ENCODE assay signal across 9 mouse cellular contexts in the genomic region with DNA sequence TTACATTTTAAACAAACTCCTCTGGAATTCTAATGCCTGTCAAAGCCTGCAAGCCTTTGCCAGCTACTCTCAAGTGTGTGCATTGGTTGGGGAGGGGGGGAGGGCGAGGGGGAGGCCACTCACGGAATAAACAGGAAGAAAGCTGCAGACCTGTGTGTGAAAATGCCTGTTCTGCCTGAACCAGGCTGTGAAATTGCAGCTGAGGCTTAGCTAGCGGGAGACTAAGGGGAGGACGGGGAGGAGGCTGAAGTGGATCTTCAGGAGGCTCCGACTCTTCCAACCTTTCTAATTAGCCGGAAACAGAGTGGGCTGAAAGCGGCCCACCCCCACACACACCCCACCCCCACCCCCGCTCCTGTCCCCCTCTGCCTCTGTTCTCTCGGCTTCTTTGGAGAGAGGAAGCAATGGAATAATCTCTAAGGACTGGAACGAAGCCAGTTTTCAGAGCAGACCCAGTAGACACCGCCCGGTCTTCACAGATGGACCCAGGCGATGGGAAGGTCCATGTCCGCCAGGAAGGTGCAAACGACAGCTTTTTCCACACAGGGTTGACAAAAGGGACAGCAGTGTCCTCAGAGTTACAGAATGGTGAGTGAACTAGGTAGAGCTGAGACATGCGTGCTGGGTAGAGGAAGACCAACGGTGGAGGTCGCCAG. TPM values are rescaled to one million over a fixed set of nuclear protein-coding genes. Genes with fewer than 3 reads are reported as not detected.
DNase-seq lines count a peak whose midpoint lies in the region; ATAC-seq lines count a peak whose summit lies in the region.
"Had no signal": no experiment of that assay in that cellular context is flagged by ENCODE, and none has a peak within 500 bp of the region (broad histone marks: within the 10 kb centered on the region; RNA-seq: fewer than 3 reads in every experiment).

No protein-coding gene starts in this region.

- no peaks in the 10 kb centered on the region for H3K9me3 ChIP-seq in heart, embryonic 11.5 days (replicated peaks; ENCODE audit: control insufficient read depth, low read length)
- no peaks in the 10 kb centered on the region for H3K9me3 ChIP-seq in midbrain, embryonic 10.5 days (replicated peaks)
- no peaks in the 10 kb centered on the region for H3K9me3 ChIP-seq in midbrain, embryonic 11.5 days (ENCODE audit: control insufficient read depth, low read length)
- no peaks in the 10 kb centered on the region for H3K9me3 ChIP-seq in limb, embryonic 13.5 days

- no peak for DNase-seq in heart, postnatal 4 days
- no peak for DNase-seq in midbrain, embryonic 10.5 days (ENCODE audit: low spot score)
- no peak for DNase-seq in midbrain, embryonic 11.5 days (ENCODE audit: low spot score, missing footprints)
- no peak for DNase-seq in spleen, postnatal 4 days (ENCODE audit: low spot score in 2 of 2)
- no peak for DNase-seq in gastrocnemius, postnatal 14 days
- DNase-seq in left cerebral cortex, adult 11 months (ENCODE audit: low spot score) = no peak

- no peaks in the 10 kb centered on the region for H3K27me3 ChIP-seq in heart, embryonic 11.5 days (ENCODE audit: control insufficient read depth, insufficient read depth, low read length)
- no peaks in the 10 kb centered on the region for H3K27me3 ChIP-seq in midbrain, embryonic 10.5 days (ENCODE audit: low read depth, poor library complexity, severe bottlenecking)
- no peaks in the 10 kb centered on the region for H3K27me3 ChIP-seq in midbrain, embryonic 11.5 days (ENCODE audit: control insufficient read depth, insufficient read depth, low read length)
- H3K27me3 ChIP-seq in limb, embryonic 13.5 days = no peaks in the 10 kb centered on the region

- H3K27ac ChIP-seq in heart, embryonic 11.5 days (ENCODE audit: low read depth, low read length) = 0 out of 2 replicates have a peak overlapping the region, but pooled peaks have one; percentile 41
- H3K27ac ChIP-seq in midbrain, embryonic 10.5 days (replicated peaks) = peak overlapping the region; percentile 46; the same call in 1 of the 2 replicates
- no peak overlapping the region for H3K27ac ChIP-seq in midbrain, embryonic 11.5 days (ENCODE audit: low read depth, low read length)
- no peak overlapping the region for H3K27ac ChIP-seq in limb, embryonic 13.5 days

- no peak overlapping the region for H3K4me3 ChIP-seq in heart, embryonic 11.5 days (ENCODE audit: low read depth, low read length)
- no peak overlapping the region for H3K4me3 ChIP-seq in midbrain, embryonic 10.5 days
- H3K4me3 ChIP-seq in midbrain, embryonic 11.5 days (ENCODE audit: low read depth, low read length) = no peak overlapping the region
- H3K4me3 ChIP-seq in limb, embryonic 13.5 days = no peak overlapping the region

- peak overlapping the region; percentile 52; the same call in 1 of the 2 replicates for H3K9ac ChIP-seq in heart, embryonic 11.5 days (ENCODE audit: low read depth, low read length)
- no peak overlapping the region for H3K9ac ChIP-seq in midbrain, embryonic 11.5 days (ENCODE audit: low read length)
- H3K9ac ChIP-seq in limb, embryonic 13.5 days = no peak overlapping the region

- intact Hi-C loops in gastrocnemius, postnatal 14 days (cut with DNase I; ENCODE audit: low total_unique reads) = no loop called here

- peak overlapping the region; percentile 51 for H3K4me2 ChIP-seq in heart, embryonic 11.5 days
- no peak overlapping the region for H3K4me2 ChIP-seq in midbrain, embryonic 11.5 days
- peak overlapping the region; percentile 34 for H3K4me2 ChIP-seq in limb, embryonic 13.5 days (replicated peaks)

- H3K36me3 ChIP-seq in heart, embryonic 11.5 days (ENCODE audit: control insufficient read depth, insufficient read depth, low read length) = no peaks in the 10 kb centered on the region
- no peaks in the 10 kb centered on the region for H3K36me3 ChIP-seq in midbrain, embryonic 10.5 days
- H3K36me3 ChIP-seq in midbrain, embryonic 11.5 days (ENCODE audit: control insufficient read depth, insufficient read depth, low read length) = no peaks in the 10 kb centered on the region
- H3K36me3 ChIP-seq in limb, embryonic 13.5 days = no peaks in the 10 kb centered on the region

- peaks cover 14% of the 10 kb centered on the region for H3K4me1 ChIP-seq in heart, embryonic 11.5 days (ENCODE audit: control insufficient read depth, insufficient read depth, low read length)
- H3K4me1 ChIP-seq in midbrain, embryonic 10.5 days = peaks cover 18% of the 10 kb centered on the region
- peaks cover 5% of the 10 kb centered on the region; the same call in 1 of the 2 replicates for H3K4me1 ChIP-seq in midbrain, embryonic 11.5 days (ENCODE audit: control insufficient read depth, insufficient read depth, low read length)
- H3K4me1 ChIP-seq in limb, embryonic 13.5 days = peaks cover 28% of the 10 kb centered on the region

- WGBS in heart, embryonic 11.5 days (ENCODE audit: insufficient replicate concordance) = 45% methylated on average over 17 of the region's 18 CpGs
- 62% methylated on average over 18 of the region's 18 CpGs for WGBS in midbrain, embryonic 10.5 days
- 55% methylated on average over 18 of the region's 18 CpGs for WGBS in midbrain, embryonic 11.5 days
- WGBS in limb, embryonic 13.5 days = 43% methylated on average over 18 of the region's 18 CpGs

- no peak for ATAC-seq in heart, embryonic 11.5 days (replicated peaks; ENCODE audit: insufficient number of reproducible peaks, low FRiP score, low TSS enrichment)
- ATAC-seq in midbrain, embryonic 11.5 days (ENCODE audit: low FRiP score) = no peak
- no peak for ATAC-seq in limb, embryonic 13.5 days (ENCODE audit: low FRiP score, low read depth)

RNA-seq across cellular contexts. Expression of gene Rcan3, which starts 17.8 kb away (rescaled TPM):
- 10.1 and 10.4 TPM in 2 replicates for polyA plus RNA-seq in heart, embryonic 11.5 days (2014; fragmentation: Nextera tagmentation; extraction: Ambion mirVana)
- 10 to 100 TPM; 18.6 to 19.6 TPM for total RNA-seq in heart, postnatal 4 days (2021)
- 9.4 and 10.3 TPM in 2 replicates for polyA plus RNA-seq in midbrain, embryonic 10.5 days (2016; fragmentation: Nextera tagmentation; extraction: Ambion mirVana)
- polyA plus RNA-seq in midbrain, embryonic 11.5 days (2014; fragmentation: Nextera tagmentation; extraction: Ambion mirVana) = 7.0 and 9.1 TPM in 2 replicates
- 13.5 and 15.6 TPM in 2 replicates for polyA plus RNA-seq in limb, embryonic 13.5 days (2015; fragmentation: Nextera tagmentation; extraction: Ambion mirVana)
- total RNA-seq in gastrocnemius, postnatal 14 days (2021) = 1 to 10 TPM; 6.1 to 6.7 TPM

RNA-seq across cellular contexts. Expression of gene Stpg1, which starts 43.1 kb away (rescaled TPM):
- 0.13 and 0.14 TPM in 2 replicates for polyA plus RNA-seq in heart, embryonic 11.5 days (2014; fragmentation: Nextera tagmentation; extraction: Ambion mirVana)
- not detected for total RNA-seq in heart, postnatal 4 days (2021)
- 0.32 and 0.42 TPM in 2 replicates for polyA plus RNA-seq in midbrain, embryonic 10.5 days (2016; fragmentation: Nextera tagmentation; extraction: Ambion mirVana)
- 0.53 and 0.73 TPM in 2 replicates for polyA plus RNA-seq in midbrain, embryonic 11.5 days (2014; fragmentation: Nextera tagmentation; extraction: Ambion mirVana)
- polyA plus RNA-seq in limb, embryonic 13.5 days (2015; fragmentation: Nextera tagmentation; extraction: Ambion mirVana) = not detected in 2 replicates
- under 1 TPM in 1 of 2 experiments, not detected in 1; 0.22 TPM for total RNA-seq in gastrocnemius, postnatal 14 days (2021)
- total RNA-seq: liver, adult 2 months had no signal
- polyA plus RNA-seq: liver, adult 2 months had no signal

RNA-seq across cellular contexts. Expression of gene Nipal3, which starts 43.4 kb away (rescaled TPM):
- 5.7 and 6.4 TPM in 2 replicates for polyA plus RNA-seq in heart, embryonic 11.5 days (2014; fragmentation: Nextera tagmentation; extraction: Ambion mirVana)
- 10 to 100 TPM; 19.3 to 19.6 TPM for total RNA-seq in heart, postnatal 4 days (2021)
- 2.1 and 2.3 TPM in 2 replicates for polyA plus RNA-seq in midbrain, embryonic 10.5 days (2016; fragmentation: Nextera tagmentation; extraction: Ambion mirVana)
- polyA plus RNA-seq in midbrain, embryonic 11.5 days (2014; fragmentation: Nextera tagmentation; extraction: Ambion mirVana) = 2.6 and 4.2 TPM in 2 replicates
- 2.8 and 3.1 TPM in 2 replicates for polyA plus RNA-seq in limb, embryonic 13.5 days (2015; fragmentation: Nextera tagmentation; extraction: Ambion mirVana)
- total RNA-seq in gastrocnemius, postnatal 14 days (2021) = 10 to 100 TPM in 1 of 2 experiments, 1 to 10 TPM in 1; 7.4 to 11.0 TPM

RNA-seq across cellular contexts. Expression of gene Ncmap, which starts 53.5 kb away (rescaled TPM):
- 0.87 and 1.5 TPM in 2 replicates for polyA plus RNA-seq in heart, embryonic 11.5 days (2014; fragmentation: Nextera tagmentation; extraction: Ambion mirVana)
- total RNA-seq in heart, postnatal 4 days (2021) = under 1 TPM; 0.62 to 0.77 TPM
- polyA plus RNA-seq in midbrain, embryonic 10.5 days (2016; fragmentation: Nextera tagmentation; extraction: Ambion mirVana) = 0.36 and 0.57 TPM in 2 replicates
- polyA plus RNA-seq in midbrain, embryonic 11.5 days (2014; fragmentation: Nextera tagmentation; extraction: Ambion mirVana) = 0.40 and 0.63 TPM in 2 replicates
- 12.0 and 12.2 TPM in 2 replicates for polyA plus RNA-seq in limb, embryonic 13.5 days (2015; fragmentation: Nextera tagmentation; extraction: Ambion mirVana)
- total RNA-seq in gastrocnemius, postnatal 14 days (2021) = 10 to 100 TPM in 1 of 2 experiments, 1 to 10 TPM in 1; 5.6 to 19.2 TPM

Comparison
In these comparisons a context has a peak if more than half of its experiments do, and no peak if none do; other contexts are left out.
1. H3K27ac ChIP-seq: peak in heart, embryonic 11.5 days (single experiment) and midbrain, embryonic 10.5 days (single experiment); none in midbrain, embryonic 11.5 days (single experiment) and limb, embryonic 13.5 days (single experiment).